Mouse (Mus musculus) heart, adult 18-20 months (tissue): Measurements from ENCODE around the gene Gm17067. TPM values are rescaled to one million over a fixed set of nuclear protein-coding genes. Genes with fewer than 3 reads are reported as not detected.
A peak's percentile ranks its signal among the peaks of the same experiment; 100 is the strongest.
"Not testable (repeated sequence)": the region's sequence is repeated elsewhere in the genome, so short reads cannot be mapped to it uniquely, and the experiment has no call there.

ENCODE experiments used
- DNase-seq, 2 experiments: peaks; one replicate each; pipeline ENCODE4 v3.0.0; 2021 to 2022; ENCODE audit warnings: mixed read lengths in 1 of 2
- long read RNA-seq, 2 experiments: library from polyadenylated mRNA; stranded (forward); transcript quantifications; one replicate each; pipeline ENCODE4 v2.0.0; 2021
- total RNA-seq, 2 experiments: library from RNA; stranded (reverse); gene quantifications; 2 replicates each; pipeline ENCODE4 v1.2.3; 2021

The Gm17067 gene
- not detected for total RNA-seq
- long read RNA-seq, experiment 1, result 0 reads
- long read RNA-seq, experiment 2, result 0 reads

- DNase-seq, result not testable (repeated sequence)
Observed at GRCm38 (mm10) chr7:42726917-42727316, at the start of gene Gm17067. Gene Gm17067 (minus strand): TSS chr7:42727017.

GRCm38 (mm10) chr7:42749836-42750235 is 23.0 kb upstream of the Gm17067 start:
- DNase-seq, result no peak

- DNase-seq, result no peak
Observed at GRCm38 (mm10) chr7:42738536-42739210, 11.9 kb upstream of the Gm17067 start.

- DNase-seq, result peak in 1 of 2 experiments; percentile 0
Observed at GRCm38 (mm10) chr7:42693251-42693650, 33.6 kb downstream of the Gm17067 start.

DNA sequence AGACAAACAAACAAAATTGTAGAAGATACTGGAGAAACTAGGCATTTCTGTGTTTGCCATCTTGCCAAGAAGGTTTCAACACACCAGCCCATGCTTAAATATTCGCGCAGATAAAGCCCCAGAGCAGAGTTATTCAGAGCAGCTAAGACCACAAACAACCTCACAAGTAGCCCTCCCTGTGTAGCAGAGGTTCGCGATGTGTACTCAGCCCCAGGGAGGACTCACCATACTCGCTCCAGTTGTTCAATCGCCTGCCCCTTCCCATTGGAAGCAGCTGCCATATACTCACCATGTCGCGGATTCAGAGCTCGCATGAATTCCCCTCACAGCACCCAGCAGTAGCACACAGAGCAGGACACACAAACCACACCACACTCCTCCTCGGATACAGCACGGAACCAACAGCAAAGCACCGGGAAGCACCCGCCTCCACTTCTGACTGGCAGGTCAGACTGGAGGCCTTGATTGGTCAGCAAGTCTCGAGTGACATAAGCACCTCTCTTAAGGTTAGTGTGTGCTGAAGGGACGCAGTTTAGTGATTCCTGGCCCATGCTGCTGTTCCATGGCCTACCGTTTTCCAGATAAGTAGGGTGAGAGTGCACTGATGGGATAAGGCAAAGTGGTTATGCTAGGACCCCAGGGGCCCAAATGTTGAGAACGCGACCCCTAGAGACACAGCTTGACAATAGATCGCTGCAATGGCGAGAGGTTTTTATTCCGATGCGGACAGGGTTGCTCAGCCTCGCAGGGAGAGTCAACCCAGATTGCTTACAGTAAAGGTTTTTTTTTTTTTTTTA is 34.3 kb downstream of the Gm17067 start, which contains the start of gene Zfp975:
TSS of gene Zfp975 (minus strand) at position 381 of the 797 bp plus-strand sequence.
- DNase-seq, result peak; percentile 90 to 92

GRCm38 (mm10) chr7:42680081-42680480 is 46.7 kb downstream of the Gm17067 start:
- DNase-seq, result not testable (repeated sequence)

- DNase-seq, result not testable (repeated sequence)
Observed at GRCm38 (mm10) chr7:42679646-42680045, 47.2 kb downstream of the Gm17067 start.

GRCm38 (mm10) chr7:42660140-42660539 is 66.7 kb downstream of the Gm17067 start:
- DNase-seq, result not testable (repeated sequence)

Other genes with a start within 250 kb of the Gm17067 start
- gene Zfp141, start 221.3 kb downstream of the Gm17067 start, total RNA-seq, result 1 to 10 TPM; 3.7 TPM
- gene Gm21028, start 148.4 kb downstream of the Gm17067 start, total RNA-seq, result not detected
- gene Zfp977, start 134.5 kb downstream of the Gm17067 start, total RNA-seq, result 1 to 10 TPM in 1 of 2 experiments, under 1 TPM in 1; 0.72 to 1.1 TPM
- 1 to 10 TPM; 2.3 to 2.8 TPM for gene Zfp976, start 84.4 kb downstream of the Gm17067 start, total RNA-seq
- 1 to 10 TPM; 4.0 to 4.2 TPM for gene Zfp975, start 34.3 kb downstream of the Gm17067 start, total RNA-seq
- gene Vmn2r62, start 66.5 kb upstream of the Gm17067 start, total RNA-seq, result not detected
- gene Gm2381, start 140.2 kb upstream of the Gm17067 start, total RNA-seq, result under 1 TPM; 0.07 to 0.13 TPM
- gene Vmn2r63, start 206.8 kb upstream of the Gm17067 start, total RNA-seq, result not detected